ENCODE assay signal across 17 mouse cellular contexts in the genomic region with DNA sequence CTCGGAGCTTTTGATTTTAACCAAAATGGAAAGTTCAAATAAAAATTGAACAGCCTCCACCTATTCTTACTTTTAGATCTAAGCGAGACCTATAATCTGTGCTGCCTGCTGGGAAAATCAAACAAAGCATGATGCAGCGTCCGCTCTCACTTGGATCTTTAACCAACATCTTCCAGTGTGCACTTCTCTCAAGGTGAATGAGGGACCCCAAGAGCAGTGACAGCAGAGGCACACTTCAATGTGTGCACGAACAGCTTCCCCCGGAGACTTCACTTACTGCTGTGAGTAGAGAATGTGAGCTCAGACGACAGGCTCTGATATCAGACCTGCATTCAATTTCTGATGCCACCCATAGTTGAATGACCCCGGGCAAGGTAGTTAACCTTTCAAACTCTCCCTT.
"Had no signal": no experiment of that assay in that cellular context is flagged by ENCODE, and none has a peak within 500 bp of the region (broad histone marks: within the 10 kb centered on the region; RNA-seq: fewer than 3 reads in every experiment).

No protein-coding gene starts in this region.

- H3K4me3 ChIP-seq: liver, embryonic 15.5 days; lung, embryonic 15.5 days; megakaryocyte, embryonic 14.5 days; midbrain, embryonic 12.5 days; neural tube, embryonic 12.5 days; stomach, embryonic 15.5 days had no signal

- DNase-seq: liver, postnatal 0 days; lung, adult 2 months; lung, postnatal 14 days; lung, postnatal 36 days; right cerebral cortex, postnatal 14 days; thymus, adult 2 months; thymus, postnatal 25 days; thymus, postnatal 4 days had no signal

- ATAC-seq: liver, postnatal 0 days; lung, postnatal 0 days had no signal

- H3K9ac ChIP-seq: liver, embryonic 15.5 days; liver, postnatal 0 days; lung, embryonic 15.5 days; midbrain, embryonic 12.5 days; neural tube, embryonic 12.5 days; stomach, embryonic 15.5 days had no signal

- H3K36me3 ChIP-seq: liver, embryonic 15.5 days; lung, embryonic 15.5 days; midbrain, embryonic 12.5 days; neural tube, embryonic 12.5 days; stomach, embryonic 15.5 days had no signal

- H3K4me1 ChIP-seq: liver, embryonic 15.5 days; lung, embryonic 15.5 days; megakaryocyte, embryonic 14.5 days; neural tube, embryonic 12.5 days; stomach, embryonic 15.5 days had no signal

- H3K27ac ChIP-seq: liver, embryonic 15.5 days; lung, embryonic 15.5 days; macrophage; midbrain, embryonic 12.5 days; neural tube, embryonic 12.5 days; stomach, embryonic 15.5 days; stomach, postnatal 0 days had no signal

- H3K9me3 ChIP-seq: liver, embryonic 15.5 days; lung, embryonic 15.5 days; megakaryocyte, embryonic 14.5 days; midbrain, embryonic 12.5 days; neural tube, embryonic 12.5 days; stomach, embryonic 15.5 days had no signal

- H3K4me2 ChIP-seq: liver, embryonic 15.5 days; lung, embryonic 15.5 days; midbrain, embryonic 12.5 days; neural tube, embryonic 12.5 days; stomach, embryonic 15.5 days had no signal
